Mouse (Mus musculus): Measurements from ENCODE around the gene 4930402F06Rik.

Gene 4930402F06Rik

GRCm38 (mm10) chr2:35397096-35397495 lies at the start of gene 4930402F06Rik:
TSS of gene 4930402F06Rik (minus strand) at chr2:35397175.
- no peak for DNase-seq (ENCODE audit: low read depth, low spot score)

- no peak for DNase-seq (ENCODE audit: low read depth, low spot score)
Measured at GRCm38 (mm10) chr2:35446300-35446699, 49.3 kb upstream of the 4930402F06Rik start.

- DNase-seq (ENCODE audit: low read depth, low spot score) = peak; percentile 73
Measured at GRCm38 (mm10) chr2:35445610-35446009, 48.6 kb upstream of the 4930402F06Rik start.

- DNase-seq (ENCODE audit: low read depth, low spot score) = no peak
Measured at GRCm38 (mm10) chr2:35444764-35445262, 47.8 kb upstream of the 4930402F06Rik start.

- DNase-seq (ENCODE audit: low read depth, low spot score) = no peak
Measured at GRCm38 (mm10) chr2:35443981-35444763, 47.2 kb upstream of the 4930402F06Rik start.

- DNase-seq (ENCODE audit: low read depth, low spot score) = no peak
Measured at GRCm38 (mm10) chr2:35443325-35443724, 46.4 kb upstream of the 4930402F06Rik start.

GRCm38 (mm10) chr2:35442079-35442478 lies 45.1 kb upstream of the 4930402F06Rik start:
- DNase-seq (ENCODE audit: low read depth, low spot score) = no peak

- no peak for DNase-seq (ENCODE audit: low read depth, low spot score)
Measured at GRCm38 (mm10) chr2:35441419-35441818, 44.4 kb upstream of the 4930402F06Rik start.

- DNase-seq (ENCODE audit: low read depth, low spot score) = no peak
Measured at GRCm38 (mm10) chr2:35440480-35440879, 43.5 kb upstream of the 4930402F06Rik start.

GRCm38 (mm10) chr2:35437796-35438195 lies 40.8 kb upstream of the 4930402F06Rik start:
- DNase-seq (ENCODE audit: low read depth, low spot score) = peak; percentile 80

GRCm38 (mm10) chr2:35434576-35435123 lies 37.7 kb upstream of the 4930402F06Rik start:
- no peak for DNase-seq (ENCODE audit: low read depth, low spot score)

GRCm38 (mm10) chr2:35433428-35433827 lies 36.5 kb upstream of the 4930402F06Rik start:
- peak; percentile 58 for DNase-seq (ENCODE audit: low read depth, low spot score)

- DNase-seq (ENCODE audit: low read depth, low spot score) = no peak
Measured at GRCm38 (mm10) chr2:35432472-35432871, 35.5 kb upstream of the 4930402F06Rik start.

- DNase-seq (ENCODE audit: low read depth, low spot score) = no peak
Measured at GRCm38 (mm10) chr2:35432011-35432410, 35.0 kb upstream of the 4930402F06Rik start.

- DNase-seq (ENCODE audit: low read depth, low spot score) = no peak
Measured at GRCm38 (mm10) chr2:35430806-35431205, 33.8 kb upstream of the 4930402F06Rik start.

GRCm38 (mm10) chr2:35428615-35429300 lies 31.8 kb upstream of the 4930402F06Rik start:
- no peak for DNase-seq (ENCODE audit: low read depth, low spot score)

GRCm38 (mm10) chr2:35427559-35427958 lies 30.6 kb upstream of the 4930402F06Rik start:
- no peak for DNase-seq (ENCODE audit: low read depth, low spot score)

- DNase-seq (ENCODE audit: low read depth, low spot score) = no peak
Measured at GRCm38 (mm10) chr2:35423711-35424339, 26.9 kb upstream of the 4930402F06Rik start.

- no peak for DNase-seq (ENCODE audit: low read depth, low spot score)
Measured at GRCm38 (mm10) chr2:35422384-35422783, 25.4 kb upstream of the 4930402F06Rik start.

GRCm38 (mm10) chr2:35420681-35421080 lies 23.7 kb upstream of the 4930402F06Rik start:
- DNase-seq (ENCODE audit: low read depth, low spot score) = no peak

GRCm38 (mm10) chr2:35419671-35420070 lies 22.7 kb upstream of the 4930402F06Rik start:
- DNase-seq (ENCODE audit: low read depth, low spot score) = no peak

- no peak for DNase-seq (ENCODE audit: low read depth, low spot score)
Measured at GRCm38 (mm10) chr2:35419243-35419642, 22.3 kb upstream of the 4930402F06Rik start.

Data from 3T3-L1 (cell line).